ENCODE assay signal across 21 mouse cellular contexts in genomic region chr1:105742481-105742880, GRCm38 (mm10). TPM values are rescaled to one million over a fixed set of nuclear protein-coding genes. Genes with fewer than 3 reads are reported as not detected.
DNase-seq lines count a peak whose midpoint lies in the region; ATAC-seq and TF ChIP-seq lines count a peak whose summit lies in the region.
"Had no signal": no experiment of that assay in that cellular context is flagged by ENCODE, and none has a peak within 500 bp of the region (broad histone marks: within the 10 kb centered on the region; RNA-seq: fewer than 3 reads in every experiment).

No protein-coding gene starts in this region.

- no peak for TF ChIP-seq CTCF in bone marrow macrophage, adult 2 months (IDR thresholded peaks at IDR 0.05; ENCODE audit: low read depth, low read length)

- H3K9ac ChIP-seq in forebrain, embryonic 11.5 days (ENCODE audit: low read length), result no peak overlapping the region
- H3K9ac ChIP-seq: embryonic facial prominence, embryonic 12.5 days; hindbrain, embryonic 14.5 days; liver, embryonic 12.5 days had no signal

- H3K27ac ChIP-seq in bone marrow macrophage, adult 2 months (ENCODE audit: insufficient read depth, low read depth, low read length), result peak overlapping the region; percentile 65
- H3K27ac ChIP-seq in limb, embryonic 10.5 days, result no peak overlapping the region
- H3K27ac ChIP-seq in forebrain, embryonic 11.5 days (ENCODE audit: low read depth, low read length), result no peak overlapping the region
- H3K27ac ChIP-seq: embryonic facial prominence, embryonic 12.5 days; hindbrain, embryonic 14.5 days; liver, embryonic 12.5 days had no signal

- H3K4me2 ChIP-seq in forebrain, embryonic 11.5 days (ENCODE audit: low read depth, low read length, severe bottlenecking), result no peak overlapping the region
- H3K4me2 ChIP-seq: embryonic facial prominence, embryonic 12.5 days; hindbrain, embryonic 14.5 days; liver, embryonic 12.5 days; midbrain, embryonic 11.5 days had no signal

- no peaks in the 10 kb centered on the region for H3K9me3 ChIP-seq in limb, embryonic 10.5 days (replicated peaks)
- H3K9me3 ChIP-seq in forebrain, embryonic 11.5 days (ENCODE audit: control insufficient read depth, low read length), result no peaks in the 10 kb centered on the region
- H3K9me3 ChIP-seq: embryonic facial prominence, embryonic 12.5 days; liver, embryonic 12.5 days had no signal

- no peak for TF ChIP-seq POLR2A in bone marrow macrophage, adult 2 months (IDR thresholded peaks at IDR 0.05; ENCODE audit: borderline replicate concordance, low read depth, low read length)

- DNase-seq in layer of hippocampus, adult 9-10 months (ENCODE audit: low spot score), result peak; percentile 21
- DNase-seq in layer of hippocampus, adult 11-12 months (ENCODE audit: low spot score), result no peak
- peak; percentile 50 for DNase-seq in right cerebral cortex, adult 18-20 months
- no peak for DNase-seq in right cerebral cortex, postnatal 4 days
- DNase-seq in limb, embryonic 10.5 days (ENCODE audit: low spot score), result no peak
- no peak for DNase-seq in forebrain, embryonic 11.5 days (ENCODE audit: low spot score)
- DNase-seq: cerebellum, adult 9-10 months; heart, adult 11 months; heart, postnatal 36 days; kidney, adult 8-10 months; kidney, postnatal 14 days; lung, adult 2 months; lung, postnatal 4 days; thymus, postnatal 4 days had no signal

- H3K27me3 ChIP-seq in limb, embryonic 10.5 days (ENCODE audit: low read depth, poor library complexity, severe bottlenecking), result no peaks in the 10 kb centered on the region
- H3K27me3 ChIP-seq in forebrain, embryonic 11.5 days (ENCODE audit: control insufficient read depth, insufficient read depth, low read length), result no peaks in the 10 kb centered on the region
- H3K27me3 ChIP-seq: embryonic facial prominence, embryonic 12.5 days; liver, embryonic 12.5 days had no signal

- H3K4me3 ChIP-seq in bone marrow macrophage, adult 2 months (ENCODE audit: insufficient read depth, low read length), result no peak overlapping the region
- H3K4me3 ChIP-seq in limb, embryonic 10.5 days, result no peak overlapping the region
- H3K4me3 ChIP-seq in forebrain, embryonic 11.5 days (ENCODE audit: low read depth, low read length), result no peak overlapping the region
- H3K4me3 ChIP-seq: embryonic facial prominence, embryonic 12.5 days; liver, embryonic 12.5 days had no signal

- no peak for ATAC-seq in forebrain, embryonic 11.5 days (replicated peaks; ENCODE audit: low FRiP score)
- ATAC-seq: CD4-positive, CD25-positive, alpha-beta regulatory T cell, adult 4 months; forebrain, embryonic 16.5 days; liver, embryonic 12.5 days had no signal

- 96% methylated on average over 1 of the region's 1 CpGs for WGBS in limb, embryonic 10.5 days
- WGBS in forebrain, embryonic 11.5 days, result 96% methylated on average over 1 of the region's 1 CpGs

- H3K4me1 ChIP-seq in bone marrow macrophage, adult 2 months (ENCODE audit: control insufficient read depth, insufficient read depth, low read length), result peaks cover 26% of the 10 kb centered on the region
- no peaks in the 10 kb centered on the region for H3K4me1 ChIP-seq in limb, embryonic 10.5 days
- H3K4me1 ChIP-seq in forebrain, embryonic 11.5 days (replicated peaks; ENCODE audit: control insufficient read depth, insufficient read depth, low read length), result no peaks in the 10 kb centered on the region
- H3K4me1 ChIP-seq: embryonic facial prominence, embryonic 12.5 days; liver, embryonic 12.5 days had no signal

- peaks cover 58% of the 10 kb centered on the region for H3K36me3 ChIP-seq in limb, embryonic 10.5 days
- no peaks in the 10 kb centered on the region for H3K36me3 ChIP-seq in forebrain, embryonic 11.5 days (ENCODE audit: control insufficient read depth, insufficient read depth, low read length)

RNA-seq across cellular contexts. Expression of gene Tnfrsf11a, which starts 38.0 kb away (rescaled TPM):
- 56.0 and 57.9 TPM in 2 replicates for polyA plus RNA-seq in bone marrow macrophage, adult 2 months (2012; ENCODE audit: insufficient read depth, insufficient read length, missing spikeins)
- 0.11 and 0.31 TPM in 2 replicates for polyA plus RNA-seq in limb, embryonic 10.5 days (2016; fragmentation: Nextera tagmentation; extraction: Ambion mirVana)
- polyA plus RNA-seq in forebrain, embryonic 11.5 days (2014; fragmentation: Nextera tagmentation; extraction: Ambion mirVana), result 0.09 and 0.53 TPM in 2 replicates

Comparison
In these comparisons a context has a peak if more than half of its experiments do, and no peak if none do; other contexts are left out.
1. DNase-seq: peak in layer of hippocampus, adult 9-10 months (single experiment) and right cerebral cortex, adult 18-20 months (single experiment); none in layer of hippocampus, adult 11-12 months (single experiment), right cerebral cortex, postnatal 4 days (single experiment), limb, embryonic 10.5 days (single experiment) and forebrain, embryonic 11.5 days (single experiment).
2. RNA of gene Tnfrsf11a, which starts 38.0 kb away (polyA plus RNA-seq): 56.0 to 57.9 TPM in bone marrow macrophage, adult 2 months; 0.11 to 0.31 TPM in limb, embryonic 10.5 days and 0.09 to 0.53 TPM in forebrain, embryonic 11.5 days; every median in the first group is over 10 times any median in the second.